Mouse (Mus musculus) heart, embryonic 14.5 days (tissue): ENCODE measurements at regions not wholly inside any gene's neighbourhood (a gene's known extent, or its start where the extent isn't known, plus 50 kb on each side); places are given as distances from the start of the nearest gene placed in this dataset.
"Not testable (repeated sequence)": the region's sequence is repeated elsewhere in the genome, so short reads cannot be mapped to it uniquely, and the experiment has no call there.

ENCODE experiments used
- ATAC-seq: fragments of 200-750 bp; cut with Nextera tagmentation; 2 replicates; pipeline ENCODE4 v1.8.0; 2017; ENCODE audit warnings: low read depth, moderate TSS enrichment; ENCODE audit not compliant: insufficient number of reproducible peaks, insufficient read depth, low FRiP score
- H3K27ac ChIP-seq, 2 experiments: fragments of 200-500 bp in 1 of 2; fragments of 300-500 bp in 1 of 2; sonication (generic) in 1 of 2; replicated peaks in 1 of 2; 2 replicates each; pipeline ENCODE4 v1.5.1; 2012 to 2014; ENCODE audit warnings: low read depth in 2 of 2, low read length in 2 of 2, control low read depth in 1 of 2, mild to moderate bottlenecking in 1 of 2, mixed read lengths in 1 of 2; ENCODE audit not compliant: control insufficient read depth in 1 of 2, insufficient read depth in 1 of 2
- H3K27me3 ChIP-seq: fragments of 300-500 bp; sonication (generic); 2 replicates; pipeline ENCODE4 v1.6.1; 2014; ENCODE audit warnings: mild to moderate bottlenecking, low read length, control low read depth; ENCODE audit not compliant: control insufficient read depth, insufficient read depth
- H3K36me3 ChIP-seq: fragments of 300-500 bp; sonication (generic); 2 replicates; pipeline ENCODE4 v1.6.1; 2014; ENCODE audit warnings: mild to moderate bottlenecking, control low read depth, low read length, mixed read lengths; ENCODE audit not compliant: control insufficient read depth, insufficient read depth
- H3K4me1 ChIP-seq, 2 experiments: fragments of 200-500 bp in 1 of 2; fragments of 300-500 bp in 1 of 2; sonication (generic) in 1 of 2; 2 replicates each; pipeline ENCODE4 v1.6.1; 2012 to 2014; ENCODE audit warnings: low read length in 2 of 2, control low read depth in 1 of 2, mixed read lengths in 1 of 2; ENCODE audit not compliant: control insufficient read depth in 2 of 2, insufficient read depth in 2 of 2
- H3K4me2 ChIP-seq: fragments of 300-500 bp; sonication (generic); 2 replicates; pipeline ENCODE4 v1.6.1; 2014; ENCODE audit warnings: mild to moderate bottlenecking, low read length
- H3K4me3 ChIP-seq, 2 experiments: fragments of 200-500 bp in 1 of 2; fragments of 300-500 bp in 1 of 2; sonication (generic) in 1 of 2; 2 replicates each; pipeline ENCODE4 v1.5.1; 2012 to 2014; ENCODE audit warnings: low read length in 2 of 2, mild to moderate bottlenecking in 2 of 2, control low read depth in 1 of 2, low read depth in 1 of 2, moderate library complexity in 1 of 2; ENCODE audit not compliant: control insufficient read depth in 1 of 2, insufficient read depth in 1 of 2
- H3K9ac ChIP-seq: fragments of 300-500 bp; sonication (generic); 2 replicates; pipeline ENCODE4 v1.6.1; 2014; ENCODE audit warnings: mild to moderate bottlenecking, low read length
- H3K9me3 ChIP-seq: fragments of 300-500 bp; sonication (generic); 2 replicates; pipeline ENCODE4 v1.6.1; 2016; ENCODE audit warnings: low read length, control low read depth; ENCODE audit not compliant: control insufficient read depth
- WGBS: fragments of 180-500 bp; shearing (Covaris S2); extraction: QIAGEN DNeasy Blood & Tissue Kit; methylation state at CpG from one replicate; pipeline ENCODE4 v1.1.7; 2014; 5-methylcytosine and 5-hydroxymethylcytosine counted together

DNA sequence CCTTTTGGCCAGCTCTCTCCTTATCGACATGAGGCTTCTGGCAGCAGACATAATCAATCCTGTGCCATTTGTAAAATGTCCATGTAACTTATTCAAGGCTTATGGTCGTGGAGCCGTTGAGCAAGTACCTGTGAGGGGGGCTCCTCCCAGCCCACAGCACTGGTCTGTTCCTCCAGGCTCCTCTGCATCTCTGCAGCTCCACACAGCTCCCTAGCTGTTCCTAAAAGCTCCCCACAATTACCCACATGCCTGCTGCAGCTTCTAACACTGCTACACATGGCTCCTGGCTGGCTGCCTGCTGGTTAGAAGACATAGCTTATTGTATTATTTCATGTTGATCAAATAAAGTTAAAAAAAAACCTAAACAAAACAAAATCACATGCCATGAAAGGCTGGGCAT is 77.9 kb downstream of the Tcp10c start:
- H3K36me3 ChIP-seq, H3K4me3 ChIP-seq, H3K9me3 ChIP-seq, H3K9ac ChIP-seq, H3K27me3 ChIP-seq, H3K4me2 ChIP-seq, H3K4me1 ChIP-seq, H3K27ac ChIP-seq: not testable (repeated sequence)
- 69% methylated on average over 3 of the region's 3 CpGs for WGBS
- peak; percentile 39; the same call in 1 of the 2 replicates for ATAC-seq

DNA sequence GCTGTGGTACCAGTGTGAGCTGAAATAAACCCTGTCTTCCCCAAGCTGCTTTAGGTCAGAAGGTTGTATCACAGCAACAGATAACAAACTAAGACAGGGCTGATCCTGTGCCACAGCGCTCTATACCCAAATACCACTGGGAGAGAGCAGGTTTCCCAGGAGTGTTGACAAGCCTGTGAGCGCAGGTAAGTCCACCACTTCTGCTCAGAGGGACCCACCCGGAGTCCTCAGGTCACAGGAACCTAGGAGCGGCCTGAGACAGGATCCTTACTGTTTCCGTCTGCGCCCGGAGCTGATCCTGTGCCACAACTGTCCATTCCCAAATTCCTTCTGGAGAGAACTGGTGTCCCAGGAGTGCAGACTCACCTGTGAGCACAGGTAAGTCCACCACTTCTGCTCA is 79.8 kb downstream of the Tcp10c start:
- not testable (repeated sequence) for H3K9ac ChIP-seq, H3K4me1 ChIP-seq, H3K27ac ChIP-seq, H3K36me3 ChIP-seq, H3K4me2 ChIP-seq, H3K9me3 ChIP-seq, H3K27me3 ChIP-seq, H3K4me3 ChIP-seq
- WGBS: 85% methylated on average over 7 of the region's 7 CpGs
- ATAC-seq: peak; percentile 52; the same call in 1 of the 2 replicates

DNA sequence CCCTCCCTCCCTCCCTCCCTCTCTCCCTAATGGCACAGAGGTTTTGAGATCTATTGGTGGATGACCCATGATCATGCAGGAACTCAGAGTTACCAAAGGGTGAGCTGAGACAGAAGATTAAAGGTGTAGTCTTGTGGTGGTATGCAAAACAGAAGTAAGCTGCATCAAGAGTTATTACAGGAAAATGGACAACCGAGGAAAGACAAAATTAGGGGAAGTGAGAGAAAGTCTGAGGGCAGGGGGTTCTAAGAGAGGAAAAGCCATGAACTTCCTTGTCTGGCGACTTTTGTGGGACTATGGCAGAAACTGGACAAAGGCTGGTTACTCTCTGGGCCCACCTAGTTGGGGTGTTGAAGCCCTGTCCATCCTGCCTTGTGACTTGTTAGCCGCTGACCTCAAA is 84.4 kb downstream of the Tcp10c start:
- H3K4me1 ChIP-seq, H3K4me3 ChIP-seq, H3K9me3 ChIP-seq, H3K36me3 ChIP-seq, H3K27ac ChIP-seq, H3K9ac ChIP-seq, H3K27me3 ChIP-seq, ATAC-seq, H3K4me2 ChIP-seq: not testable (repeated sequence)
- WGBS: 69% methylated on average over 2 of the region's 3 CpGs

DNA sequence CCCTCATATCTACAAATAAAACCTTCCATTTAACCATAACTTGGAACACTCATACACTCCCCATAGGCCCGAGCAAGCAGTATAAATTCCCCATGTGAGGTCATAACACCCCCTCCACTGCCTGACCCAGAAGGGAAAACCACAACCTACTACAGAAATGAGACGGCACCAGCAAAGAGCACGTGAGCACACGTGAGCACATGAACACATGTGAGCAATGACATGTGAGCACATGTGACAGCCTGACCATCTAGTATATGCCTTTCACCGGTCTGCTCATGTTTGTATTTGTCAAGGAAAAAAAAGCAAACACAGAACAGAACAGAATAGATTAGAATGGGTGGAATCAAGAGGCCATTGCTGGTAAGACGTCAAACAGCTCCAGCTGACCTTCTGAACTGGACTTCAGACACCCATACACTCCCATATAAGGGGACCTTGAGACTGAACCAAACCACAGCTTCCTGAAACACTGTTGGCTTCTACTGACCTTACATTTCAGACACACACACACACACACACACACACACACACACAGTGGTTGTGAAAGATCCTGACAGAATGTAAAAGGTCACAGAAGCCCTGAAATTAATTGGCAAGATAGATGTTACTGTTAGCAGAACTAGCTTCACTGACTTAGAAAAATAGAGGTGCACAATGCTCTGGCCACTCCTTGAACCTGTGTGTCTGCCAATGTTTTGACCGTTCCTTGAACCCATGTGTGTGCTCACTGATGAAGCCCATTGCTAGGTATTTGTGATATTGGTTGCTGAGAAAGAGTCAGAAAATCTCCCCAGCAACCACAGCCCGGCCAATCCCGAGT is 86.5 kb downstream of the Tcp10c start:
- not testable (repeated sequence) for H3K36me3 ChIP-seq, H3K4me3 ChIP-seq, H3K27ac ChIP-seq, H3K4me2 ChIP-seq, H3K9ac ChIP-seq, ATAC-seq, H3K9me3 ChIP-seq, H3K27me3 ChIP-seq, H3K4me1 ChIP-seq
- 71% methylated on average over 9 of the region's 9 CpGs for WGBS

DNA sequence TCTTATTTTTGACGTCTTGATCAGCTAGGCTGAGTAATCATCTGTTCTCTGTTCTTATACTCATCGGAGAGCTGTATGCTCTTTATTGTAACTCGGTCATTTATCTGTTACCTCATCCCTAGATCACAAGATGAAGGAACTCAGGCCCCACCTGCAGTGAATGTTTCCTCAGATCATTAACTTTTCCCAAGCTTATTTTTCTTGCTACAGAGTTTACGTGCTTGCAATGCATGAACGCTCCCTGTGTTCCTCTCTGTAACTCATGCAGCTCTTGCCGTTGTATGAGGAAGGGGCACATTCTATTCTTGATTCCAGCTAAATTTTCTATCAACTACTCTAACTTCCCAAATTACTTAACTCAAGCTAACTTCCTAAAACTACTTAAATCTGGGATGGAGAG is 87.9 kb downstream of the Tcp10c start:
- 87% methylated on average over 5 of the region's 6 CpGs for WGBS
- not testable (repeated sequence) for ATAC-seq, H3K4me1 ChIP-seq, H3K27ac ChIP-seq, H3K9ac ChIP-seq, H3K4me2 ChIP-seq, H3K4me3 ChIP-seq, H3K9me3 ChIP-seq, H3K36me3 ChIP-seq, H3K27me3 ChIP-seq

DNA sequence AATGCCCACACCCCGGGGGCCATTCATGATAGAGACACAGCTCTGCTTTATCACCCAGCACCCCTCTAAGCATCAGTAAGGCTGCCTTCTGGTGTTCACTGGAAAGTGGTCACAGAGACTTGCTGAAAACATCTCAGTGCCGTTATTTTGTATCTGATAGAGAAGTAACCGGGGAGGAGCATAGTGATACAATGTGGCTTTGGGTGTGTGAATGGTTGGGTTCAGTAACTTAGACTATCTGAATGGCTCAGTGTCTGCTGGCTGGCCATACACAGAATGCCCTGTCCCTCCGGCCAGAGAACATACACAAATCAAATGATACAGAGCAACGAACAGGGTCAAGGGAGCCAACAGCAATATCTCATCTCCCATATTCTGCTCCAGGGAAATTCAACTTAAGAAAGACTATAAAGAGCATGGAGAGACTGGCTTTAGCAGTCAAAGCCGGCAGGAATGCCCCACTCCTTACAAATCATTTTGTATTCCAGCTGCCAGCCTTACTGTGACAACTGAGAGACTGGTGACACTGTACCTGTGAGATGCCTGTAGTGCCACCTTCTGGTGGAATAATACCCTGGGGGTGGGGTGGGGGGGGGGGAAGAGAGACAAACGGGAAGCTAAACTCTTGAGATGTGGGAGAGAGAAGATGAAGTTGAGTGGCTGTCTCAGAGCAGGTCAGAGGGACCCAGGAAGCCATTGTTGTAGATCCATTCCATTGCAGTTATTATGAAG is 102.7 kb downstream of the Tcp10c start:
- not testable (repeated sequence) for ATAC-seq, H3K4me1 ChIP-seq, H3K36me3 ChIP-seq, H3K27me3 ChIP-seq, H3K9me3 ChIP-seq, H3K27ac ChIP-seq, H3K4me2 ChIP-seq, H3K9ac ChIP-seq, H3K4me3 ChIP-seq
- WGBS: 70% methylated on average over 6 of the region's 7 CpGs

DNA sequence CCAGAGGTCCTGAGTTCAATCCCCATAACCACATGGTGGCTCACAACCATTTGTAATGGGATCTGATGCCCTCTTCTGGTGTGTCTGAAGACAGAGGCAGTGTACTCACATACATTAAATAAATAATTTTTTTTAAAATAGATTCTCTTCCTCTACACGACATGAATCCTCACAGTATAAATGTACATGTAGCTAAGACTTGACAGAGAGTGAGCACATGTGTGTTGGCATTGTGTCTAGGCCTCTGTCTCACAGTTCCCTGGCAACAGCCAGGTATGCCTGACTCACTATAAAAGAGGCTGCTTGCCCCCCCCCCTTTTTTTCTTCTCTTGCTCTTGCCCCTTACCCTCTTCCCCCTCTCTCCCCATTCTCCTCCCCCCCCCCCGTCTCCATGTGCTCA is 103.6 kb downstream of the Tcp10c start:
- H3K27ac ChIP-seq, H3K4me3 ChIP-seq, ATAC-seq, H3K27me3 ChIP-seq, H3K4me1 ChIP-seq, H3K4me2 ChIP-seq, H3K36me3 ChIP-seq, H3K9ac ChIP-seq, H3K9me3 ChIP-seq: not testable (repeated sequence)
- WGBS: 67% methylated on average over 1 of the region's 2 CpGs
